Mouse (Mus musculus): ENCODE measurements around the gene Abcc12.
A peak's percentile ranks its signal among the peaks of the same experiment; 100 is the strongest.

The Abcc12 gene

DNA sequence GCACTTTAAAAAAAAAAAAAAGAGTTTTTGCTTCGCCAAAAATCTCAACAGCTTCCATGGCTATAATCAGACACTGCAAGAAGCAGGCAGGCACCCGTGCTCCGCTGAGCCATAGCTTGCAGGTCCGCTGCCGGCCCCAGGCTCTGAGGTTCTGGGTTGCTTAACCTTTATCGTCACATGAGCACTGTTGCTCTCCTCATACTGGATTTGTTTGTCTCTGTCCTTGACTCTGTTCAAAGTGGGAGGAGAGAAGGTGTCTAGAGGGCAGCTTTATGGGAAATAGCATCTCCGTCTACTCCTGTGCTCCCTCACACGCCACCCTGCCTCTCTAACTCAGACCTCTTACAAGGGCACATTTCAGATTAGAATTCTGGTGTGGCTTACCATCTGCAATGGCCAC, 1.8 kb downstream of the Abcc12 start:
- DNase-seq (ENCODE audit: low read depth, low spot score), result no peak

- DNase-seq (ENCODE audit: low read depth, low spot score), result peak; percentile 62
These were observed 2.4 kb downstream of the Abcc12 start for GRCm38 (mm10) chr8:86578076-86578475.

- no peak for DNase-seq (ENCODE audit: low read depth, low spot score)
These were observed 2.9 kb downstream of the Abcc12 start for GRCm38 (mm10) chr8:86577547-86577946.

GRCm38 (mm10) chr8:86563674-86564073, 16.8 kb downstream of the Abcc12 start:
- no peak for DNase-seq (ENCODE audit: low read depth, low spot score)

GRCm38 (mm10) chr8:86561737-86562136, 18.7 kb downstream of the Abcc12 start:
- no peak for DNase-seq (ENCODE audit: low read depth, low spot score)

DNA sequence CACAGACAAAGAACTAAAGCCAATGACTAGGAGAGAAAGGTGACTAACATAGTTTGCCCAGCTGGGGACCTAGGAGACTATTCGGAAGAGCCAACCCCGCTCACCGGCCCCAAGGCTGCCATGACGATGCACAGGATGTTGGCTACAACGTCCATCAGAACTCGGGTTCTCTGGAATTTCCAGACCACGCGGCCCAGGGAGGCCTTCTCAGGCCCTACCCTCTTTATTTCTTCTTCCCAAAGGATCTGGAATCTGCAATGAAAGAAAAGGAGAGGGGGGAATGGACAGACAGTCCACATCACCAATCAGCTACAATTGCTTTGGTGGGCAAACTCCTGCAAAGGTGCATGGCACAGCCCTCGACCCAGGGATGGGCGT, 19.8 kb downstream of the Abcc12 start:
- no peak for DNase-seq (ENCODE audit: low read depth, low spot score)

DNA sequence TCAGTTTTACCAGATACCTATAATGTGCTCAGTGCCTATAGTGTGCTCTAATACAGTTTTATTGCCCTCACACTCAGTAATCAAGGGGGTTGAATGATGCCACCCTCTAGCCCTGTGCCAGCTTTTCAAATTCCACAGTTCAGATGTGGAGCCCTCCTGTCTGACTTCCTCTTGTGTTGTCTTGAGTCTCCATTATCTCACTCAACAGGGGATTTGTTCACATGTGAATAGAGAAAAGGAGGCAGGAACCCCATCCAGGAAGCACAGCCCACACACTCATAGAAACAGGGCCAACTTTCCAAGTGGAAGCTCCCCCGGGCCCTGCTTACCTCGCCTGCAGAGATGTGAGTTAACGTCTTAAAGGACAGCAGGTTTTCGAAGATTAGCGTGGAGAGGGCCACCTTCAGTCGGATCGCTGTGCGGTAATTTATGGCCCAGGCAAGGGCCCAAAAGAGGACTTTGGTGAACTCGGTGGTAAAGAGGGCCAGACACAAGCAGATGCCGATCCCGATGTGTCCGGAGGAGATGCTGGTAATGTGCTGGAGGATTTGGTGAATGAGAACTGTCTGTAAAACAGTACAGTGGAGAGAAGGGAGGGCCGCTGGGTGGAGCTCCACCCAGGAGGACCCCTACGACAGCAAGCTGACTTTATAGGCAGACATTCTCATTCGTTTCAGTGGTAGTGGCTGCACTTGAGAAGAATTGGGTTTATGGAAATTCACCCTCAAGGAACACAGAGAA, 20.4 kb downstream of the Abcc12 start:
- no peak for DNase-seq (ENCODE audit: low read depth, low spot score)

DNA sequence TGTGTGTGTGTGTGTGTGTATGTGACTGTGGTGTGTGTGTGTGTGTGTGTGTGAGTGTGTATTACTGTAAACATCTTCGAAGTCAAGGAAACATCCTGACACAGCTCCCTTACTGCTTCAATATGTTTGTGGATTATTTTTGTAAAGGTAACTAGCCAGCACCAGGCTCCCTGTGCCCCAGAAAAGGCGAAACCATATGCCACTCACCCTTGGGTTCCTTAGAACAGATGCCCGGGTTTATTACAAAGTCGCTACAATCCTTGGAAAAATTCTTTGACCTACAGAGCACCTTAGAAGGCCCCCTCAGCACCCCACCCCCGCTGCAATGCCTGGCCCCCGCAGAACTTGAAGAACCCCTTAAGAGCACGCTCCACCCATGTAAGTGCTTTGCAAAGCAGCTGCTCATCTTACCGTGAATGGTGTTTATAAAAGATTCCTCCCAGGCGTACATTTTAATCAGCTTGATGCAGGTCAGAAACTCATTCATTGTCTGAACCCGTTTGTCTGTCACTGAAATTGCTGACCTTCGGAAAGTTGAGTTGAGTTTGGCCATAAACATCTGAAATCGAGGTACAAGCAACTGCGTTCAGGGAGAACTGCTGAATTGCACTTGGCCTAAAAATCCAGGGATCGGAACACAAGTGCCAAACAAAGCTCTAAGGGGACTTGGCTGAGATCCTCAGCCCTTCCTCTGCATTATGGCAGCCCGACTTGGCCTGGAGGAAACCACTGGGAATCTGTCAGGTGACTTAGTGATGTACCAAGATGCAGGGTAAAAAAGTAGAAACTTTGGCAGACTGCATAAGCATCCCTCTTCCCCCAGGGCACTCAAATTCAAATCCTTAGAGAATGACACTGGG, 23.1 kb downstream of the Abcc12 start:
- DNase-seq (ENCODE audit: low read depth, low spot score), result no peak

DNA sequence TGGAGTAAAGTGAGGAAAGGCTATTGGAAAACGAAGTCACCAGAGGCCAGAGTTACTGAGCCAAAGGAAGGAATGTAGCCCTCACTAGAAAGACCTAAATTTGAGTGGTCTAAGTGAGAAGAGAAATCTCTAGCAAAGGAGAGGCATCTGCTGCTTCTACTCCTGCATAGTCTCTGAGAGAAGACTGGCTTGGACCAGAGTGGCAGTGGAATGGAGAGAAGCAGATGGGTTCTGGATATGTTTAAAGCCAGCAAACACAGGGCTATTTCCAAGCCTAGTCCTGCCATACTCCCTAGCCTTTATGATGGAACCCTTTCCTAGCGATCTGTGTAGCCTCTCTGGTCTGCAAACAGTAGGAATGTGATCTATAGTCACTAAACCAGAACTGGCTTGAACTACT, 24.9 kb downstream of the Abcc12 start:
- no peak for DNase-seq (ENCODE audit: low read depth, low spot score)

- no peak for DNase-seq (ENCODE audit: low read depth, low spot score)
These were observed 26.1 kb downstream of the Abcc12 start for GRCm38 (mm10) chr8:86554220-86554891.

- DNase-seq (ENCODE audit: low read depth, low spot score), result no peak
These were observed 30.0 kb downstream of the Abcc12 start for GRCm38 (mm10) chr8:86550516-86550915.

DNA sequence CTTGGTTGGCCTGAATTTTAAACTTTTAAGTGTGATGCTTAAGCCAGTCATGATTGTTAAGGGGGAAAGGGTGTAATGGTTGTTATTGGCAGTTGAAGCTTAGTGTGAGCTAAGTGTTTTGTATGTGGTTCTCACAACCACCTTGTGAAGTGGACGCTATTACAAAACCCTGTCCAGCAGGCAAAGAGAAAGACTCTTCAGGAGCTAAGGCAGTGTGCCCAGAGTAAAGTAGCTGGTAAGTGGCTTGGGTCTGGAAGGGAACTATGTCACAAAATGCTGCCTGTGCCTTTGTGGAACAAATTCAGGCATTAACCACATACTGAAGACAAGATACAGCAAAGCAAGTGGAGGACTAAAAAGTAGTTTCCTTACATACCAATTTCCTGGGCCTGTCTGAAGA, 34.5 kb downstream of the Abcc12 start:
- DNase-seq (ENCODE audit: low read depth, low spot score), result no peak

DNA sequence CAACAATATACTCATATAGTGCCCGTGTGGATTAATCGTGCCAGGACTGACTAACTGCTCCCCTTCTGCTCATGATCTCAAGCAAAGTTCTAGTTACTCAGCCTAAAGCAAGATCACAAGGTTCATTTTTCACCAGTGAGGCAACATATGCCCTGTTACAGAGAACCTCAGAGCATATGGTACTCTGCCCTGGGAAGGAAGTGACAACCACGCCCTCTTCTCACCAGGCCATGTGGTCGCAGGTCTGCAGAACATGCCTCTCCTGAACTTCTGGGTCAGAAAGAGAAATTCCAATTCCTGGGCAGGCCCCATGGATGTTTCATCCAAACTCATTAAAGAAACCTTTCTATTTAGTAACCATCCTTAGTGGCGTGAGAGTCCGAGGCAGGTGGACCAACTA, 39.6 kb downstream of the Abcc12 start:
- no peak for DNase-seq (ENCODE audit: low read depth, low spot score)

DNA sequence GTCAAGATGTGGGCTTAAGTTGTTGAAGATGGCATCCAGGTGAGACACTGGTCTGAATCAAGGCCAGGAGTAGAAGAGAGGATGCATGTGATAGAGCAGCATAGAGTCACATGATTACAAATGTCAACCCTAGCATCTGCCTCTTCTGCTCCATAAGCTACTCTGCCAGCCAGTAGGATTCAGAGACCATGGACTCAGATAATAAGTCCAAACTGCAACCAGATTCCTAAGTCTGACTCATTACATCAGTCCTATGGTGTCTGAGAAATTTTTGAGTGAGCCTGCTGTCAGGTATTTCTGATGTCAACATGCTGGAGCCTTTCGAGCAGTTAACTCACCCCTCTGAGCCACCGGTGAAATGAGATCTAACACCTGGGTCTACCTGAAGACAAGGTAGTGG, 40.1 kb downstream of the Abcc12 start:
- DNase-seq (ENCODE audit: low read depth, low spot score), result no peak

DNA sequence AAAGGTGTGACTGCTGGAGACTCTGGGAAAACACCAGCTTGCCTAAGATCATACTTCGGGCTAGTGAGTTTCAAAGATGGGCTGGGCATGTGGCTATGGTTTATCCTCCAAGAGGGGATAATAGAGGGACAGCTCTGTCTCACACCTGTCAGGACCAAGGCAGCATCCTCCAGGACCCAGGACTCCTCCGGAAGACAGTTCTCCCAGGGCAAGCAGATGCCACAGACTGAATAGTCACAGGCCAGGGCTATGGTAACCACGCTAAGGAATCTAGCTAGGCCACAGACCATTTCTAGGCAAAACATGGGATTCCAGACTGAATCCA, 43.9 kb downstream of the Abcc12 start:
- no peak for DNase-seq (ENCODE audit: low read depth, low spot score)

- peak; percentile 77 for DNase-seq (ENCODE audit: low read depth, low spot score)
These were observed 44.5 kb downstream of the Abcc12 start for GRCm38 (mm10) chr8:86535791-86536662.

DNA sequence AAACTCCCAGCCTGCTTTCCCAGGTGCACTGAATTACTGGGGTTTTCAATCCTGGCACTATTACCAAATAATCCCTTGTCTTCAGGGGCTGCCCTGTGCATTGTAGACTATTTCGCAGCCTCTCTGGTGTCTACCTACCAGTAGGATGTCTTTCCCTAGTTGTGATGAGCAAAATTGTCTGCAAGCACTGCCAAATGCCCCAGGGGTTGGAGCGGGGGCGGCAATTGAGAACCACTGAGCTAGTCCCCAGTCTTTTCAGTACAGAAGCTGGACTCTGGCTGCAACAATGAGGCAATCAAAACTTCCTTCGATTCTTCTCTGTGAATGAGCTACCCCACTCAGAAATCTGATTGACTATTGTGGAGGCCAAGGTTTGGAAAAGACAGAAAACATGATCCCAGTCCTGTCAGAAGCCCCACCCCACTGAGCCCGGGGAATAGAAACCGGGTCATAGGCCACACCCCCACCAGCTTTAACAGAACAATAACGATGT, 45.4 kb downstream of the Abcc12 start:
- no peak for DNase-seq (ENCODE audit: low read depth, low spot score)

- no peak for DNase-seq (ENCODE audit: low read depth, low spot score)
These were observed 50.8 kb downstream of the Abcc12 start for GRCm38 (mm10) chr8:86529714-86530113.

GRCm38 (mm10) chr8:86527336-86528029, 53.0 kb downstream of the Abcc12 start:
- DNase-seq (ENCODE audit: low read depth, low spot score), result no peak

DNA sequence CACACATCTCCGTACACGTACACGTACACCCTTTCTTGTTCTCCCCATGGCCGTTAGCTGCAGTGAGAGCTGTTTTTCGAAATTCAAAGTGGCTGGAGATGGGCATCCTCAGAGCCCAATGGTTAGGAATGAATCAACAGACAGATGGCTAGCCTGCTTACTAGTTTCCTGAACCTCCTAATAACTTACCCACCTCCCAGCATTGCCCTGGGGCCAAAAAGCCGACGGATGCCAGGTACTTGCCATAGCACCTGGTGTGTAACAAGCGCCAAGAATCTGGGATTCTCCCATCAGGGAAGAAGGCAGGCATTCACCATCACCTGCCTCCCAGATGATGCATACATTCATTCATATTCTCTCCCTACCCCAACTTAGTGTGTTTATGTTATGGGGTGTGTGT, 53.7 kb downstream of the Abcc12 start:
- DNase-seq (ENCODE audit: low read depth, low spot score), result no peak

- peak; percentile 14 for DNase-seq (ENCODE audit: low read depth, low spot score)
These were observed 66.3 kb downstream of the Abcc12 start for GRCm38 (mm10) chr8:86514203-86514602.

Data from brain, embryonic 18.5 days (tissue).